Mouse (Mus musculus): Measurements from ENCODE around the gene Afmid.
"Not testable (repeated sequence)": the region's sequence is repeated elsewhere in the genome, so short reads cannot be mapped to it uniquely, and the experiment has no call there.

Afmid gene

GRCm38 (mm10) chr11:117824060-117824969 lies 1.4 kb upstream of the Afmid start:
- peak; percentile 78 for DNase-seq (ENCODE audit: low read depth, low spot score)

- DNase-seq (ENCODE audit: low read depth, low spot score), result no peak
Observed at GRCm38 (mm10) chr11:117826164-117826563, 440 bp downstream of the Afmid start.

- DNase-seq (ENCODE audit: low read depth, low spot score), result no peak
Observed at GRCm38 (mm10) chr11:117826916-117827315, 1.2 kb downstream of the Afmid start.

GRCm38 (mm10) chr11:117827386-117827785 lies 1.7 kb downstream of the Afmid start:
- no peak for DNase-seq (ENCODE audit: low read depth, low spot score)

GRCm38 (mm10) chr11:117828149-117828887 lies 2.6 kb downstream of the Afmid start:
- DNase-seq (ENCODE audit: low read depth, low spot score), result no peak

GRCm38 (mm10) chr11:117828888-117829604 lies 3.3 kb downstream of the Afmid start:
- DNase-seq (ENCODE audit: low read depth, low spot score), result no peak

- DNase-seq (ENCODE audit: low read depth, low spot score), result no peak
Observed at GRCm38 (mm10) chr11:117829671-117830215, 4.0 kb downstream of the Afmid start.

GRCm38 (mm10) chr11:117830401-117830800 lies 4.7 kb downstream of the Afmid start:
- DNase-seq (ENCODE audit: low read depth, low spot score), result no peak

- DNase-seq (ENCODE audit: low read depth, low spot score), result no peak
Observed at GRCm38 (mm10) chr11:117832086-117832969, 6.6 kb downstream of the Afmid start.

- DNase-seq (ENCODE audit: low read depth, low spot score), result not testable (repeated sequence)
Observed at GRCm38 (mm10) chr11:117833509-117833908, 7.8 kb downstream of the Afmid start.

GRCm38 (mm10) chr11:117834086-117834485 lies 8.4 kb downstream of the Afmid start:
- no peak for DNase-seq (ENCODE audit: low read depth, low spot score)

GRCm38 (mm10) chr11:117836306-117836705 lies 10.6 kb downstream of the Afmid start:
- no peak for DNase-seq (ENCODE audit: low read depth, low spot score)

GRCm38 (mm10) chr11:117838572-117838971 lies 12.8 kb downstream of the Afmid start:
- DNase-seq (ENCODE audit: low read depth, low spot score), result no peak

- no peak for DNase-seq (ENCODE audit: low read depth, low spot score)
Observed at GRCm38 (mm10) chr11:117839021-117839420, 13.3 kb downstream of the Afmid start.

GRCm38 (mm10) chr11:117840910-117841309 lies 15.2 kb downstream of the Afmid start:
- no peak for DNase-seq (ENCODE audit: low read depth, low spot score)

GRCm38 (mm10) chr11:117843434-117843833 lies 17.7 kb downstream of the Afmid start:
- DNase-seq (ENCODE audit: low read depth, low spot score), result no peak

- no peak for DNase-seq (ENCODE audit: low read depth, low spot score)
Observed at GRCm38 (mm10) chr11:117844997-117845396, 19.3 kb downstream of the Afmid start.

- DNase-seq (ENCODE audit: low read depth, low spot score), result no peak
Observed at GRCm38 (mm10) chr11:117845651-117846050, 19.9 kb downstream of the Afmid start.

- no peak for DNase-seq (ENCODE audit: low read depth, low spot score)
Observed at GRCm38 (mm10) chr11:117846640-117847039, 20.9 kb downstream of the Afmid start.

GRCm38 (mm10) chr11:117847593-117848215 lies 22.0 kb downstream of the Afmid start:
- DNase-seq (ENCODE audit: low read depth, low spot score), result no peak
